Mouse (Mus musculus): ENCODE data around the gene Ech1. TPM values are rescaled to one million over a fixed set of nuclear protein-coding genes. Genes with fewer than 3 reads are reported as not detected.
A peak's percentile ranks its signal among the peaks of the same experiment; 100 is the strongest.

Gene Ech1
- polyA plus RNA-seq, 1 experiment from 2014 or later: 94.7 TPM

GRCm38 (mm10) chr7:28789235-28789634 is 35.8 kb upstream of the Ech1 start:
- no peak overlapping the region for H3K4me2 ChIP-seq (ENCODE audit: low read depth, severe bottlenecking)
- no peak overlapping the region for H3K4me3 ChIP-seq (ENCODE audit: low read depth, low read length)
- H3K36me3 ChIP-seq (ENCODE audit: control insufficient read depth, insufficient read depth, low read length): no peaks in the 10 kb centered on the region; the same call in none of the 2 replicates
- peak overlapping the region; percentile 33; the same call in 1 of the 2 replicates for H3K27ac ChIP-seq (replicated peaks; ENCODE audit: low read depth, low read length)
- 71% methylated on average over 3 of the region's 3 CpGs for WGBS
- H3K9ac ChIP-seq (ENCODE audit: low read length): no peak overlapping the region
- ATAC-seq (ENCODE audit: insufficient number of reproducible peaks, low FRiP score, low TSS enrichment, low read depth) (no peak), DNase-seq (ENCODE audit: low spot score) (no peak)
- no peaks in the 10 kb centered on the region for H3K9me3 ChIP-seq (ENCODE audit: control insufficient read depth, low read length)
- no peaks in the 10 kb centered on the region for H3K27me3 ChIP-seq (ENCODE audit: control insufficient read depth, insufficient read depth, low read length)
- peaks cover 18% of the 10 kb centered on the region for H3K4me1 ChIP-seq (ENCODE audit: control insufficient read depth, insufficient read depth, low read length)

- Histone ChIP-seq H3K9me3 (ENCODE audit: control insufficient read depth, low read length) (no peaks in the 10 kb centered on the region), H3K36me3 (ENCODE audit: control insufficient read depth, insufficient read depth, low read length) (no peaks in the 10 kb centered on the region; the same call in none of the 2 replicates), H3K27me3 (ENCODE audit: control insufficient read depth, insufficient read depth, low read length) (no peaks in the 10 kb centered on the region), H3K27ac (replicated peaks; ENCODE audit: low read depth, low read length) (0 out of 2 replicates have a peak overlapping the region, but pooled peaks have one; percentile 15), H3K4me3 (ENCODE audit: low read depth, low read length) (no peak overlapping the region), H3K9ac (ENCODE audit: low read length) (no peak overlapping the region), H3K4me2 (ENCODE audit: low read depth, severe bottlenecking) (no peak overlapping the region), H3K4me1 (ENCODE audit: control insufficient read depth, insufficient read depth, low read length) (peaks cover 18% of the 10 kb centered on the region)
- DNase-seq (ENCODE audit: low spot score) (no peak), ATAC-seq (ENCODE audit: insufficient number of reproducible peaks, low FRiP score, low TSS enrichment, low read depth) (no peak)
- 54% methylated on average over 8 of the region's 8 CpGs for WGBS
Measured at GRCm38 (mm10) chr7:28790066-28790806, 34.8 kb upstream of the Ech1 start.

GRCm38 (mm10) chr7:28791706-28792105 is 33.3 kb upstream of the Ech1 start:
- no peaks in the 10 kb centered on the region; the same call in 1 of the 2 replicates for H3K36me3 ChIP-seq (ENCODE audit: control insufficient read depth, insufficient read depth, low read length)
- H3K27me3 ChIP-seq (ENCODE audit: control insufficient read depth, insufficient read depth, low read length): no peaks in the 10 kb centered on the region
- H3K4me2 ChIP-seq (ENCODE audit: low read depth, severe bottlenecking): no peak overlapping the region
- peaks cover 18% of the 10 kb centered on the region for H3K4me1 ChIP-seq (ENCODE audit: control insufficient read depth, insufficient read depth, low read length)
- no peak overlapping the region for H3K27ac ChIP-seq (replicated peaks; ENCODE audit: low read depth, low read length)
- DNase-seq (ENCODE audit: low spot score) (no peak), ATAC-seq (ENCODE audit: insufficient number of reproducible peaks, low FRiP score, low TSS enrichment, low read depth) (no peak)
- H3K4me3 ChIP-seq (ENCODE audit: low read depth, low read length): no peak overlapping the region
- H3K9ac ChIP-seq (ENCODE audit: low read length): no peak overlapping the region
- H3K9me3 ChIP-seq (ENCODE audit: control insufficient read depth, low read length): no peaks in the 10 kb centered on the region

- no peak overlapping the region for H3K4me2 ChIP-seq (ENCODE audit: low read depth, severe bottlenecking)
- no peak overlapping the region for H3K27ac ChIP-seq (replicated peaks; ENCODE audit: low read depth, low read length)
- ATAC-seq (ENCODE audit: insufficient number of reproducible peaks, low FRiP score, low TSS enrichment, low read depth) (no peak), DNase-seq (ENCODE audit: low spot score) (no peak)
- H3K4me3 ChIP-seq (ENCODE audit: low read depth, low read length): no peak overlapping the region
- no peaks in the 10 kb centered on the region for H3K36me3 ChIP-seq (ENCODE audit: control insufficient read depth, insufficient read depth, low read length)
- 78% methylated on average over 12 of the region's 14 CpGs for WGBS
- H3K4me1 ChIP-seq (ENCODE audit: control insufficient read depth, insufficient read depth, low read length): peaks cover 20% of the 10 kb centered on the region
- H3K9me3 ChIP-seq (ENCODE audit: control insufficient read depth, low read length): no peaks in the 10 kb centered on the region
- H3K9ac ChIP-seq (ENCODE audit: low read length): no peak overlapping the region
- H3K27me3 ChIP-seq (ENCODE audit: control insufficient read depth, insufficient read depth, low read length): no peaks in the 10 kb centered on the region
Measured at GRCm38 (mm10) chr7:28792391-28793185, 32.4 kb upstream of the Ech1 start.

GRCm38 (mm10) chr7:28793834-28794233 is 31.2 kb upstream of the Ech1 start:
- H3K4me1 ChIP-seq (ENCODE audit: control insufficient read depth, insufficient read depth, low read length): peaks cover 16% of the 10 kb centered on the region
- H3K4me3 ChIP-seq (ENCODE audit: low read depth, low read length): no peak overlapping the region
- H3K27me3 ChIP-seq (ENCODE audit: control insufficient read depth, insufficient read depth, low read length): no peaks in the 10 kb centered on the region
- DNase-seq (ENCODE audit: low spot score) (no peak), ATAC-seq (ENCODE audit: insufficient number of reproducible peaks, low FRiP score, low TSS enrichment, low read depth) (no peak)
- H3K27ac ChIP-seq (replicated peaks; ENCODE audit: low read depth, low read length): no peak overlapping the region
- WGBS: 35% methylated on average over 2 of the region's 2 CpGs
- H3K4me2 ChIP-seq (ENCODE audit: low read depth, severe bottlenecking): no peak overlapping the region
- H3K9me3 ChIP-seq (ENCODE audit: control insufficient read depth, low read length): no peaks in the 10 kb centered on the region
- no peaks in the 10 kb centered on the region for H3K36me3 ChIP-seq (ENCODE audit: control insufficient read depth, insufficient read depth, low read length)
- no peak overlapping the region for H3K9ac ChIP-seq (ENCODE audit: low read length)

- DNase-seq (ENCODE audit: low spot score): no peak
- Histone ChIP-seq H3K9ac (ENCODE audit: low read length) (no peak overlapping the region), H3K4me2 (ENCODE audit: low read depth, severe bottlenecking) (no peak overlapping the region), H3K4me3 (ENCODE audit: low read depth, low read length) (no peak overlapping the region), H3K27me3 (ENCODE audit: control insufficient read depth, insufficient read depth, low read length) (no peaks in the 10 kb centered on the region), H3K9me3 (ENCODE audit: control insufficient read depth, low read length) (no peaks in the 10 kb centered on the region), H3K27ac (replicated peaks; ENCODE audit: low read depth, low read length) (no peak overlapping the region), H3K36me3 (ENCODE audit: control insufficient read depth, insufficient read depth, low read length) (no peaks in the 10 kb centered on the region), H3K4me1 (ENCODE audit: control insufficient read depth, insufficient read depth, low read length) (peaks cover 10% of the 10 kb centered on the region)
- ATAC-seq (ENCODE audit: insufficient number of reproducible peaks, low FRiP score, low TSS enrichment, low read depth): no peak
- WGBS: 91% methylated on average over 3 of the region's 3 CpGs
Measured at GRCm38 (mm10) chr7:28794496-28794895, 30.5 kb upstream of the Ech1 start.

GRCm38 (mm10) chr7:28795832-28796231 is 29.2 kb upstream of the Ech1 start:
- Histone ChIP-seq H3K9me3 (ENCODE audit: control insufficient read depth, low read length) (no peaks in the 10 kb centered on the region), H3K27ac (replicated peaks; ENCODE audit: low read depth, low read length) (no peak overlapping the region), H3K27me3 (ENCODE audit: control insufficient read depth, insufficient read depth, low read length) (no peaks in the 10 kb centered on the region), H3K4me1 (ENCODE audit: control insufficient read depth, insufficient read depth, low read length) (peaks cover 2% of the 10 kb centered on the region; the same call in 1 of the 2 replicates), H3K4me2 (ENCODE audit: low read depth, severe bottlenecking) (no peak overlapping the region), H3K36me3 (ENCODE audit: control insufficient read depth, insufficient read depth, low read length) (no peaks in the 10 kb centered on the region), H3K4me3 (ENCODE audit: low read depth, low read length) (no peak overlapping the region), H3K9ac (ENCODE audit: low read length) (no peak overlapping the region)
- 75% methylated on average over 15 of the region's 15 CpGs for WGBS
- DNase-seq (ENCODE audit: low spot score): no peak
- ATAC-seq (ENCODE audit: insufficient number of reproducible peaks, low FRiP score, low TSS enrichment, low read depth): no peak

- H3K9me3 ChIP-seq (ENCODE audit: control insufficient read depth, low read length): no peaks in the 10 kb centered on the region
- H3K4me2 ChIP-seq (ENCODE audit: low read depth, severe bottlenecking): peak overlapping the region; percentile 27; the same call in 1 of the 2 replicates
- peaks cover 2% of the 10 kb centered on the region; the same call in 1 of the 2 replicates for H3K4me1 ChIP-seq (ENCODE audit: control insufficient read depth, insufficient read depth, low read length)
- H3K9ac ChIP-seq (ENCODE audit: low read length): peak overlapping the region; percentile 38; the same call in 1 of the 2 replicates
- H3K27ac ChIP-seq (replicated peaks; ENCODE audit: low read depth, low read length): no peak overlapping the region
- ATAC-seq (ENCODE audit: insufficient number of reproducible peaks, low FRiP score, low TSS enrichment, low read depth) (peak; percentile 58; the same call in 1 of the 2 replicates), DNase-seq (ENCODE audit: low spot score) (peak; percentile 81)
- H3K36me3 ChIP-seq (ENCODE audit: control insufficient read depth, insufficient read depth, low read length): no peaks in the 10 kb centered on the region
- peak overlapping the region; percentile 7; the same call in 1 of the 2 replicates for H3K4me3 ChIP-seq (ENCODE audit: low read depth, low read length)
- 17% methylated on average over 32 of the region's 32 CpGs for WGBS
- no peaks in the 10 kb centered on the region for H3K27me3 ChIP-seq (ENCODE audit: control insufficient read depth, insufficient read depth, low read length)
Measured at GRCm38 (mm10) chr7:28796562-28796975, 28.4 kb upstream of the Ech1 start.

All from limb, embryonic 11.5 days (tissue).